Mouse (Mus musculus) bone marrow, adult 2 months (tissue): ENCODE data around the gene Cdhr3. TPM values are rescaled to one million over a fixed set of nuclear protein-coding genes. Genes with fewer than 3 reads are reported as not detected.
"Not testable (repeated sequence)": the region's sequence is repeated elsewhere in the genome, so short reads cannot be mapped to it uniquely, and the experiment has no call there.

Experiments used
- H3K27ac ChIP-seq: fragments of 200-500 bp; 2 replicates; pipeline ENCODE4 v1.5.1; 2012; ENCODE audit warnings: low read depth, mild to moderate bottlenecking, control low read depth, inconsistent platforms, low read length; ENCODE audit not compliant: control insufficient read depth, poor library complexity, insufficient read depth
- H3K4me1 ChIP-seq: fragments of 200-500 bp; 2 replicates; pipeline ENCODE4 v1.6.1; 2011; ENCODE audit warnings: low read length; ENCODE audit not compliant: control insufficient read depth, insufficient read depth
- H3K4me3 ChIP-seq: fragments of 200-500 bp; replicated peaks from 2 replicates; pipeline ENCODE3; 2011; ENCODE audit warnings: mild to moderate bottlenecking, low read depth, low read length, control low read depth; ENCODE audit not compliant: control insufficient read depth
- CTCF ChIP-seq: fragments of 200-500 bp; IDR thresholded peaks from 2 replicates; pipeline ENCODE4 v1.5.1; 2011; ENCODE audit warnings: low read length, control low read depth; ENCODE audit not compliant: control insufficient read depth, insufficient read depth
- POLR2A ChIP-seq: fragments of 200-500 bp; IDR thresholded peaks from 2 replicates; pipeline ENCODE4 v1.6.1; 2011; ENCODE audit warnings: low read depth, mild to moderate bottlenecking, control low read depth, low read length, borderline replicate concordance; ENCODE audit not compliant: control insufficient read depth
- WGBS: fragments of 180-500 bp; shearing (Covaris S2); methylation state at CpG from one replicate; pipeline ENCODE4 v1.1.7; 2018; 5-methylcytosine and 5-hydroxymethylcytosine counted together
- polyA plus RNA-seq: library from polyadenylated mRNA; stranded (reverse); fragments of >200 nt; gene quantifications from 2 replicates; pipeline ENCODE4 v1.2.4, GENCODE M21; 2011; ENCODE audit warnings: low replicate concordance; ENCODE audit not compliant: missing spikeins, insufficient read depth, insufficient read length

The Cdhr3 gene
- polyA plus RNA-seq, 1 experiment: not detected

DNA sequence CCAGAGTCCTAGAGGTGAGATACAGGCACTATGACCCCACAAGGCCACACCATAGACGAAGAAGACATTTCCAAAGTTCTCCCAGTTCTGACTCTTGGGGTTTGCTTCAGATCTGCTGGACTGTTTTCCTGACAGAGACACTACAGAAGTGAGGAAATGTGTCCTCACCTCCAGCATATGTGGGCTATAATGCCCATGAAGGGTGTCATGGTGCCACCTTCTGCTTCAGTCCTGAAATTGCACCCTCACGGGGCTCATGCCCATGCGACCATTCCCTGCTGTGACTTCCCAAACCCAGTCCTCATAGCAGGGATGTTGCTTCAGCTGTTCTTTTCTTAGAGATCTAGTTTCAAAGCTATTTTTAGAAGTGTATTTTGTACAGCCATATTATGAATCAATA, 82.6 kb downstream of the Cdhr3 start:
- WGBS: 13% methylated on average over 3 of the region's 3 CpGs

DNA sequence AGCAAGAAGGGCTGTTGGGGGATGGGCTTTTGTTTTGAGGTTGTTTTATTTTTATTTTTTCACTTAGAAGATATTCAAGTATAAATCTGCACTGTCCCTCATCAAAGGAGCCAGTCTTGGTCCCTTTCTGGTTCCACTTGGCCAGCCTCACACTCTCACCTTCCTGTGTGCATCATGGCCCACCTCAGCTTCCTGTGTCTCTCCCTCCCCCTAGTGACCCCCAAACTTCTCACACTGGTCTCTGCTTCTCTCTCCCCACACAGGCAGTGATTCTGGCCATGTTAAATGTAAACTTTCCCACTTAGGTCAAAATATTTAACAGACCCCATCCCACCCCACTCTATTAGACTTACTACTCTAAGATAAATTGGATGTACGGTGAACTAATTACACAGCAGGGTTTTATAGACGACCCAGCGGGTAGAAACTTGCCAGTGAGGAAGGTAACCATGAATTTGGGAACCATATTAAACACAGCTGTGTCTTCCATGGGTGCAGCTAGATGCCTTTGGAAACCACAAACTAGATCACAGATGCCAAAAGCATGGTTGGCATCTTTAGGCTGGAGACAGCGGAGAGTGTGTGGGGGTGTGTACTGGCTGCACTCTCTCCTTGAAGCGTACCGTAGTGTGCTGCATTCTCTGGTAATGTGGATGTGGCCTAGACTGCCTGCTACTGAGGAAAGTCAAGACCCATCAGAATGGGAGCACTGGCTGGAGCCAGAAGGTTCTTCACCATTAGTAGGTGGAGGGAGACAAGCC, 83.3 kb downstream of the Cdhr3 start:
- WGBS: 75% methylated on average over 6 of the region's 6 CpGs
- no peak overlapping the region for H3K4me3 ChIP-seq
- no peak overlapping the region for H3K27ac ChIP-seq
- H3K4me1 ChIP-seq: no peaks in the 10 kb centered on the region; the same call in none of the 2 replicates
- no peak for TF ChIP-seq POLR2A

More for the DNA sequence above, 82.6 kb downstream of the Cdhr3 start:
- H3K27ac ChIP-seq: no peak overlapping the region
- no peaks in the 10 kb centered on the region; the same call in none of the 2 replicates for H3K4me1 ChIP-seq
- no peak overlapping the region for H3K4me3 ChIP-seq
- TF ChIP-seq POLR2A (no peak), CTCF (peak; percentile 91)

DNA sequence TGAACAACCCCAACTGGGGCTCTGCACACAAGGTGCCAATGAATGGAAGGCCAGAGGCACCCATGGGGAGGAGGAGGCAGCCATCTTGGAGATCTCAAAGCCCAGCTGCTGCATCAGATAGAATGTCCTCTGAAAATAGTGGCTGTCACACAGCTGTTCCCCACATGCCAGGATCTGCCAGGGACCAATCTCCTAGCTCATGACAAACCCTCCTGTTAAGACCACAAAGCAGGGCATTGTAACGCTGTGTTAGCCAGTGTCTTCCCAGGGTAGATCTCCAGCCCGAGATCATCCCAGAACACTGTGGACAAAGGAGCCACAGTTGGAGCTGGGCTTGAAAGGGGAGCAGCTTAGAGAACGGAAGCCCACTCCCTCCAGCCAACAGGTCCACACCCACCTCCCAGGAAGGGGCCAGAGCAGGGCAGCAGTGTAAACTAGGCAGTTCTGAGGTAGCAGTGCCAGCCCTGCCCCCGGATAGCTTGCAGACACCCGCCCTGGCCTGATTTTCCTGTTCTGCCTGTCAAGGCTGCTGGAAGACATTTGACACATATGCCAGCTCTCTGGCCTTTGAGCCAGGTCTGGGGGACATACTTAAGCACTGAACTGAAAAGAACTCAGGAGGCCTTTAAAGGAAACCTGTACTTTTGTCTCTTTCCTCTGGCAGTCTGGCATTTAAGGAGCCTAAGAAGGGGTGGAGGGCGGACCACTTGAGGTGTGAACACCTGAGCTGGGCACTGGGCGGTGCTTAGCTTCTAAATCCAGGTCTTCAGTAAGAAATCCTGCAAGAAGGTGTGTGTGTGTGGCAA, 84.2 kb downstream of the Cdhr3 start:
- no peaks in the 10 kb centered on the region; the same call in none of the 2 replicates for H3K4me1 ChIP-seq
- no peak overlapping the region for H3K4me3 ChIP-seq
- no peak overlapping the region for H3K27ac ChIP-seq
- TF ChIP-seq POLR2A (no peak), CTCF (no peak)
- WGBS: 53% methylated on average over 7 of the region's 7 CpGs

DNA sequence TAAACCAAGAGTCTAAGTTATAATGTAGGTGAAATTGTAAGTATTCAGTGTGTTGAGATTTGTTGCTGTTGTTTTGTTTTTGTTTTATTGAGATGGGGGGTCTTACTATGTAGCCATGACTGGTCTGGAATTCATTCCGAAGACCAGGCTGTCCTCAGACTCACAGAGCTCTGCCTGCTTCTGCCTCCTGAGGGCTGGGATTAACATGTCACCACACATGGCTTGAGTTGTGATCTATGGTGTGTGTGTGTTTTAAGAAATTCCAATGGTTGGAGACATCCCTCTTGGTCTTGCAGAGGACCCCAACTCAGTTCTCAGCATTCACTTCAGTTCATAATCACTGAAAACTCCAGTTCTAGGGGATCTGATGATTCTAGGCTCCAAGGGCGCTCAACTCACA, 85.5 kb downstream of the Cdhr3 start:
- WGBS: 79% methylated on average over 2 of the region's 2 CpGs
- H3K4me3 ChIP-seq: no peak overlapping the region
- no peaks in the 10 kb centered on the region; the same call in none of the 2 replicates for H3K4me1 ChIP-seq
- TF ChIP-seq POLR2A: no peak
- no peak overlapping the region for H3K27ac ChIP-seq

DNA sequence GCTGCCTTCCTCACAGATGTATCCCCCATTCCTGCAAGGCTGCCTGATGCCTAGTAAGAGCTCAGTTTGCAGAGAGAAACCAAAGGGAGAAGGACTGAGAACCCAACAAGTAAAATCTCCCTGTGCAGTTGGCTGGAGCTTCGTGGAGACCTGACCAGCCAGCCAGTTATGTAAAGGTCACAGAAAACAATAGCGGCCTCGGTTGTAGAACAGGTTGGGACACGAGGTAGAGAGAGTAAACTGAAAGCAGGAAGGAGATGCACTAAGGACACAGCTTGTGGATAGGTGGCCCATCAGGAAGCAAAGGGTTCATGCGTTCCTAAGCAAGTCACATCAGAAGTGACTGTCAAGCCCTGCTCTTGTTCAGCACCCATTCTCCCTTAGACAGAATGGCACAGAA, 86.8 kb downstream of the Cdhr3 start:
- Histone ChIP-seq H3K4me1 (no peaks in the 10 kb centered on the region; the same call in 1 of the 2 replicates), H3K4me3 (no peak overlapping the region), H3K27ac (no peak overlapping the region)
- WGBS: 77% methylated on average over 5 of the region's 5 CpGs
- no peak for TF ChIP-seq POLR2A
- TF ChIP-seq CTCF: no peak

DNA sequence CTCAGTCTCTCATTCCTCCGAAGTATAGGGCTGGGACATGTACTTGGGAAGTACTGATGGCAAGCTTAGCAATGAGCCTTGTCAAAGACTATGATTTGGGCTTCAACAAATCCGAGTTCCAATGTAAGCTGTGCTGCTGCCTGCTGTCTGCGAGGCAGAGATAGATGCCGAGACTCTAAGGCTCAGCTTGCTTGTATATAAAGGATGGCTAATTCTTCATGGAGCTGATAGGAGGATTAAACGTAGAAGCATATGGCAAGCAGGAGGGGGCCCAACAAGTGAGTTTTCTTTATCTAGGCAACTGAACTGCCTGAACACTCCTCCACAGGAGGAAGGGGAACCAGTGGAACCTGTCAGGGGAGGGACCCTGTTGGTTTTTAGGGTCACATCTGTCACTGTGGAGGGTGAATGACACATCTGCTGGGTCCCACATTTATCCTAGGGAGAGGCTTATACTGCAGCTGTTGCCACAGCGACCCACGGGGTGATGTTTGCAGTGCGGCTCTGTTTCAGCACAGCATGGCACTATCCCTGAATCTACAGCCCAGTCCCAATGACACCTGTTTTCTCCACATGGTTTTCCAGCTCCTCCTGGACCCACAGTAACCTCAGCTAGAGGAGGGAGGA, 89.2 kb downstream of the Cdhr3 start:
- Histone ChIP-seq H3K4me3 (no peak overlapping the region), H3K27ac (no peak overlapping the region), H3K4me1 (no peaks in the 10 kb centered on the region; the same call in 1 of the 2 replicates)
- TF ChIP-seq POLR2A: no peak
- no peak for TF ChIP-seq CTCF
- 80% methylated on average over 8 of the region's 8 CpGs for whole genome bisulfite sequencing

DNA sequence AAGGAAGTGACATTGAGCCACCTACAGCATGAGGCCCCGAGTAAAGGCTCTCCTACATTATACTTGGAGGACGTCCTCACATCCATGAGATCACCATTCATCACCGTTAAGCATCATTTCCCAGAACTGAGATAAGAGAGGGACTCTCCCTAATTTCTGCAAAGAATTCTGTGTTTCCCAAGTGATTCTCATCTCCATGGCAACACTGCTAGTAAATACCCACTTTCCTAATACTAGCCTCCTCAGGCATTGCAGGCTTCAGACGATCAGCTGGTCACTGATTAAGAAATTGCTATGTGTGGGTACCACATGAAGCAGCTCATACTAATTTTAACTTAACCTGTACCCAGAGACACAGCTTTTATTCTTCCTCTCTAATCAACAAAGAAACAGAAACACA, 92.3 kb downstream of the Cdhr3 start:
- H3K4me3 ChIP-seq: no peak overlapping the region
- TF ChIP-seq CTCF (no peak), POLR2A (no peak)
- 65% methylated on average over 4 of the region's 4 CpGs for WGBS
- no peak overlapping the region for H3K27ac ChIP-seq
- H3K4me1 ChIP-seq: no peaks in the 10 kb centered on the region; the same call in 1 of the 2 replicates

DNA sequence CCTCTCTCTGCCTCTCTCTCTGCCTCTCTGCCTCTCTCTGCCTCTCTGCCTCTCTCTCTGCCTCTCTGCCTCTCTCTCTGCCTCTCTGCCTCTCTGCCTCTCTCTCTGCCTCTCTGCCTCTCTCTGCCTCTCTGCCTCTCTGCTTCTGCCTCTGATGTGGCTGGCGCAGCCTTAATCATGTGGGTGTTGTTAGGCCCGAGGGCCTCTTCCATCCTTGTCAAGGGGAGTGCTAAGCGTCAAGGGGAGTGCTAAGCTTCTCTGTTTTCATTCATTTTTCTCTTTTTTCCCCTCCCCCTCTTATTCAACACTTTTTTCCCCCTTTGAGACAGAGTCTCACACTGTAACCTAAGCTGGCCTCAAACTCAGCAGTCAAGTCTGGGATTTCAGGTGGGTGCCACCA, 92.9 kb downstream of the Cdhr3 start:
- H3K4me1 ChIP-seq, H3K4me3 ChIP-seq, H3K27ac ChIP-seq: not testable (repeated sequence)
- WGBS: 58% methylated on average over 3 of the region's 3 CpGs
